Mouse (Mus musculus) 3T3-L1 (cell line): ENCODE data around the gene Csde1.

Experiments
- DNase-seq: peaks from one replicate; pipeline ENCODE4 v3.0.0-alpha.2; 2015; ENCODE audit warnings: low read depth, low spot score

The Csde1 gene

DNA sequence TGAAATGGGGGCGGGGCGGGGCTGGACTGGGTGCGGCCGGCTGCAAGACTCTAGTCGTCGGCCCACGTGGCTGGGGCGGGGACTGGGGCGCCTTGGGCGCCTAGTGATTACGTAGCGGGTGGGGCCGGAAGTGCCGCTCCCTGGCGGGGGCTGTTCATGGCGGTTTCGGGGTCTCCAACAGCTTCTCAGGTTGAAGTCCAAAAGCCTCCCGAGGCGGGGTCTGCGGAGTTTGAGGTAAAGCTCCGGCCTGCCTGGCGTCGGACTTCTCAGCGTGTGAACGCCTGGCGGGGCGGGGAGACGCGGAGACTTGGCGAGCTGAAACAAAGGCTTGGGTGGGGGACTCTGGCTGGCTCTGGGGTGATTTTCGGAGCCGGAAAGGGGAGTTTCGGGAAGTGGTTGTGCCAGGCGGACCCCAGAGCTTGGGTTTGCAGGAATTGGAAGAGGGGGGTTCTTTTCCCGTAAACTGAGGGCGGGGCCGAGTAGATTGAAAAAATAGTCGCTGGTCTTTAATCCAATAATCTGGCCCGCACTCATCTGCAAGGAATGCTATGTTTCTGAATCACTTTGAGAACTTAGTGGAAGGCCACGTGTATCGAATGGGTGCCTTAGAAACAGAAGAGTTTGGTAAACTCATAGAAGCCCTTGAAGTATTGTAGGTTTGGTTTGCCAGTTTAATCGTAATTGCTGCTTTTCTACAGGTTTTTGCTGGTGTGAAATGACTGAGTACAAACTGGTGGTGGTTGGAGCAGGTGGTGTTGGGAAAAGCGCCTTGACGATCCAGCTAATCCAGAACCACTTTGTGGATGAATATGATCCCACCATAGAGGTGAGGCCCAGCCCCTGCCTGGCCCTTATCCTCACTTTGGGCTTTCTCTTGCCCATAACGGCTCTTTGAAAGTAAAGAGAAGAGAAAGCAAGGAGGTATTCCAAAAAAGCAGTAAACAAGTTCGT, 38.3 kb downstream of the Csde1 start, which contains the start of gene Nras:
Gene Nras (plus strand): TSS at position 79 of the 951 bp plus-strand sequence.
- DNase-seq, result peak; percentile 95

GRCm38 (mm10) chr3:103066927-103067326, 46.7 kb downstream of the Csde1 start:
- DNase-seq, result no peak

DNA sequence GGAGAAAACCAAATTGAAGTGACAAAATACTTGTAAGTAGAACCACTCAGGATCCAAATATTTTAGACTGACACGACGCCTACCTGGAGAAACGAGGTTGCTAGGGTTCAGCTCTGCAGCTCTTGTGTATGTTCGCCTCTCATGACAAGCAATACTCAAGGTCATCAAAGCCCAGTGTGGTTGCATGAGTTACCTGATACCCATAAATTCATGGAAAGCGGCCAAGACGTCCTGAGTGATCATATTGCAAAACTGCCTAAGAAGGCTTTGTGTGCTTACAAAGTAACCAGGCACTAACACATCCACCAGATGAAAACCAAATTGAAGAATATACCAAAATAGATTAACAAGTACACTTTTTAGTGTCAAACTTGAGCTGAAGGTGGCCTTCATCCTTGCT, 48.7 kb downstream of the Csde1 start:
- DNase-seq, result peak; percentile 29

GRCm38 (mm10) chr3:103073771-103074170, 53.5 kb downstream of the Csde1 start, which contains the start of gene Ampd1:
Ampd1 (plus strand) TSS chr3:103074014.
- DNase-seq, result no peak

DNA sequence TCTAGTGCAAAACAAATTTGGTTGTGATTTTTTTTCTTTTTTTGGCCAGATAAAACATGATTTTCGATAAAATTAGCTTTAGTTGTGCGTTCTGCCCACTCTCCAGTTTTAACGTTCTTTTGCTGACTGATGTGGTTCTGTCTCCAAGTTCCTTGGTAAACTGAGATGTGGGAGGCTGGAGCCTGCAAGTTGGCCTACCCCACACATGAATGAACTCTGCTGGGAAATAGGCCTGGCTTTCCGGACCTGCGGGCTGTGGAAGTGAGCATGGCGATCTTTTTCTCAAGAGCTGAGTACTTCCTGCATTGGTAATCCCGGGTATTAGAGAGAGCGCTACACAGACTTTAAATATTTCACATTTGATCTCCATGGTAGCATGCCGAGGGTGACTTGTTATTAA, 55.6 kb downstream of the Csde1 start:
- no peak for DNase-seq

DNA sequence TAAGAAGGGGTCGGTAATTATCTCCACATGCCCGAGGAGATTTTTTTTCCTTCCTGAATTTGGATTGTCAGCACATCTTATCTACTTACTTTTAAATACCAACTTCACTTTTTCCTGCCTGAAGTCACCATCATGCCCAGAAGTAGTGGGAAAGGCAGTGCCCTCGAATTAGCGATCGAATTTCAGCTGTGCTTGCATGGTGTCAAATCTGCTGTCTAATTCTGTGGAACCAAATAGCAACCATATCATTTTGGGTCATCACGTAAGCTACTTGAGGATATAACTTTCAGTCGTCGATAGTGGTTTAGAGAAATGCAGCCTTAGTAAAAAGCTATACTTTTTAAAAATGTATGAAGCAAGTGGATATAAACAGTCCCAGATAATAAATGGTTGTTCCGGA, 56.2 kb downstream of the Csde1 start:
- no peak for DNase-seq

- DNase-seq, result no peak
Measured at GRCm38 (mm10) chr3:103079301-103079700, 59.1 kb downstream of the Csde1 start.

DNA sequence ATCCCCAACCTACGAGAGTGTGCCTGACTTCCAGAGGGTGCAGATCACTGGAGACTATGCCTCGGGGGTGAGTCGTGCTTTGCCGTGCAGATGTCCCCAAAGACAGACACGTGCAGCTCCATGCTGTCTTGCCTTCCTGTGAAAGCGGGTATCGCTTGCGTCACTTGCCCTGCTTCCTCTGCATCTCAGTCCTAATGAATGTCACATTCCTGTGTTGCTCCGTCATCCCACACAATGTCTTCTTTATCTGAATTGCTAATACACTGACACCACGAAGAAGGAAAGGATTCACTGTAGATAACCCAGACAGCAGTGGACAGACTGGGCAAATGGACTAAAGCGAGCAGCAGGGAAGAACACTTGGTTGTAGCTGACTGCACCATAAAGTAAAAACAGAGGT, 60.8 kb downstream of the Csde1 start:
- DNase-seq, result peak; percentile 68

GRCm38 (mm10) chr3:103081861-103082453, 61.7 kb downstream of the Csde1 start:
- DNase-seq, result no peak

DNA sequence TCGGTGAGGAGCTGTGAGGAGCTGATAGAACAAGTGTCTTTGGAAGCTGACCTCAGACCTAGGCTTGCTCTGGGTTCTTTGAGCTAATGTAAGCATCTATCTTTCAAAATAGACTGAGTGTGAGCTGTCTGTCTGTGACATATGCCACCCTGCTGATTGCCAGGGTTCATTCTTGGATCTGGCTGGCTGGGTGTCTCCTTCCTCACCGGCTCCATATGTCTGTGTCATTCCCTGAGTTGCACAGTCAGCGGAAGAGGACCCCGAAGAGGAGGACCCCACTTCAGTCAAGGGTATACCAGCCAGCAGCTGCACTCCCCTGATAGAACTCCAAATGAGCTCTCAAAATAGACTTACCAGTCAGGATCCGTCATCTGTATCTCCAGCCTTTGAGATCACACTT, 62.5 kb downstream of the Csde1 start:
- no peak for DNase-seq

- no peak for DNase-seq
Measured at GRCm38 (mm10) chr3:103085986-103086385, 65.8 kb downstream of the Csde1 start.

GRCm38 (mm10) chr3:103091753-103092152, 71.5 kb downstream of the Csde1 start:
- DNase-seq, result no peak

DNA sequence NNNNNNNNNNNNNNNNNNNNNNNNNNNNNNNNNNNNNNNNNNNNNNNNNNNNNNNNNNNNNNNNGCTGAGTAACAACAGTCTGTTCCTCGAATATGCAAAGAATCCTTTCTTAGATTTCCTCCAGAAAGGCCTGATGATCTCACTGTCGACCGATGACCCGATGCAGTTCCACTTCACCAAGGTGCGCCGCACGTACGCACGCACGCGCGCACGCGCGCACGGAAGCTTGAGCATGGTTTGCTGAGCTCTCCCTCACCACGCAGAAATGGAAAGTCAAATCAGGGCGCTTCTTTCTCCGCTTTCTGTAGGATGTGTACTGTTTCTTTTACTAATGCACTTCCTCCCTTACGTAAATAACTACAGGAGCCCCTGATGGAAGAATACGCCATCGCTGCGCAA, 78.4 kb downstream of the Csde1 start:
- DNase-seq, result no peak

DNA sequence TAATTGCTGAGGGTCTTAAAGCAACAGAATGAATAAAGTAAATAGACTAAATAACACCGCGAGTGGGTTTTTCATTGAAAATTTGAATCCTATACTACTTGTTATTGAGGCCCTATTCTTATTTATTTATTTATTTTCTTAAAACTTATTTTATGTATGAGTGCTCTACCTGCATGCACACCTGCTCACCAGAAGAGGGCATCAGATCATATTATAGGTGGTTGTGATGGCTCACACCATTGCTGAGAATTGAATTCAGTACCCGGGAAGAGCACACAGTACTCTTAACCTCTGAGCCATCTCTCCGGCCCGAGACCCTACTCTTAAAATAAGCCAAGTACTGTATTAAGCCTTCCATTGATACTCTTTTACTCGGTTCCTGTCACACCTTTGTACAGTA, 79.4 kb downstream of the Csde1 start:
- peak; percentile 31 for DNase-seq

DNA sequence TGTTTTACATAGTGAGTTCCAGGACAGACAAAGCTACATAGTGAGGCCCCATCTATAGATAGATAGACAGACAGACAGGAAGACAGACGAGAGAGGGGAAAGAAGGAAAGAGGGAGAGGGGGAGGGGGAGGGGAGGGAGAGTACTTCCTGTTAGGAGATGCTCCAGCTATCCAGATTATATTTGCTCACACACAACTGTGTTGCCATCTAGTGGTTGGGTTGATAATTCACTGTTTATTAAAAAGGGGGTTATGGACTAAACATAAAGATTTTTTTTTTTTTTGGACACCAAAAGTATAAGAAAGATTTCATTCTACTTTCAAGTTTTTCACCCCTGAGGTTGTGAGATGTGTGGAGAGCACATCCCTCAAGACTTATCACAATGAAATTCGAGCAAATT, 80.5 kb downstream of the Csde1 start:
- DNase-seq, result peak; percentile 66

GRCm38 (mm10) chr3:103101194-103101593, 81.0 kb downstream of the Csde1 start:
- DNase-seq, result no peak

- no peak for DNase-seq
Measured at GRCm38 (mm10) chr3:103101909-103102308, 81.7 kb downstream of the Csde1 start.

DNA sequence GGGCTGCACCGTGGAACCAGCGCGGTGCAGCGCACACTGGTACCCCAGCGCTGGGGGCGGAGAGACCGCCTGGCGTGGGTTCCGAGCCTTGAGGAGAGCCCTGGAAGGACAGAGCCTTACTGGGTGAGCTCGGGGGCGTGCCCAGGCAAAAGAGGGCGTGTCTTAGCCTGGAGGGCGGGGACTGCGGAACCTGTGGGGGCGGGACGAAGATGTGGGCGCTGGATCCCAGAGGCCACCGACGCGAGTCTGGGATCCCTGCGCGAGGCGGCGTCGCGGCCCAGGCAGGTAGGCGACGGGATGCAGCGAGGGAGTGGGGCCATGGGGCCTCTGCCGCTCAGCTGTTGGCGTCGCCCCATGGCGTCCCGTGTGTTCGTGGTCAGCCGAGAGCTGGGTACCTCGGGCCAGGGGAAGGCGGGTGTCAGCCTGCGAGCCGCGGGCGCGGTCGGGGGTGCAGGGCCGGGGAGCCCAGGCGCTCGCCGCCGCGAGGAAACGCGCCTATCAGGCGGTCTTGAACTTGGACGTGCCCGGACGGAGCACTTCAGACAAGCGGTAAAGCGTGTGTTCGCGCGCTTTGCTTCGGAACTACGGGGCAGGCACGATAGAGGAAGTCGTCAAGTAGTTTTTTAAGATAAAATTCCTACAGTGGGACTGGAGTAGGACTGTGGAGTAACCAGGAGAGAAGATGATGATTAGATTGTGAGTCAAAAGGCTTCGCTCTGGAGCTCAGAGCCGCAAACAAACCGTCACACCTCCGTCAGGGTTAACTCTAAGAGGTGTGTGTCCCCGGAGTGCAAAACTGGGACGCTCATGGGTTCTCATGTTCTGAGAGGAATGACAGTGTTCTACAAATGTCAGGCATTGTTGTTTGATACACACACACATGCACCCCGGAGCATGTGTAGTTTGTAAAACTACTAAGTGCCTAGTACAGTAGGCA, 82.5 kb downstream of the Csde1 start, which contains the start of gene Dennd2c:
Gene Dennd2c (plus strand): TSS at position 151 of the 937 bp plus-strand sequence.
- DNase-seq, result peak; percentile 91
